Mouse (Mus musculus) heart, postnatal 0 days (tissue): ENCODE data around the gene Gal. TPM values are rescaled to one million over a fixed set of nuclear protein-coding genes. Genes with fewer than 3 reads are reported as not detected.
A peak's percentile ranks its signal among the peaks of the same experiment; 100 is the strongest.

Experiments used
- ATAC-seq: fragments of 200-750 bp; cut with Nextera tagmentation; 2 replicates; pipeline ENCODE4 v1.8.0; 2017; ENCODE audit warnings: low read depth, moderate number of reproducible peaks, moderate library complexity; ENCODE audit not compliant: insufficient read depth
- DNase-seq: peaks from one replicate; pipeline ENCODE4 v3.0.0-alpha.2; 2016; ENCODE audit warnings: low spot score
- H3K27ac ChIP-seq: fragments of 300-500 bp; sonication (generic); 2 replicates; pipeline ENCODE4 v1.5.1; 2014; ENCODE audit warnings: low read depth, mild to moderate bottlenecking
- H3K27me3 ChIP-seq: fragments of 300-500 bp; sonication (generic); 2 replicates; pipeline ENCODE4 v1.6.1; 2014; ENCODE audit warnings: low read length, mixed read lengths; ENCODE audit not compliant: control insufficient read depth, insufficient read depth
- H3K36me3 ChIP-seq: fragments of 300-500 bp; sonication (generic); replicated peaks from 2 replicates; pipeline ENCODE4 v1.6.1; 2014; ENCODE audit warnings: low read length, mixed read lengths; ENCODE audit not compliant: control insufficient read depth, insufficient read depth
- H3K4me1 ChIP-seq: fragments of 300-500 bp; sonication (generic); 2 replicates; pipeline ENCODE4 v1.6.1; 2014; ENCODE audit warnings: antibody characterized with exemption; ENCODE audit not compliant: control insufficient read depth, insufficient read depth
- H3K4me2 ChIP-seq: fragments of 300-500 bp; sonication (generic); 2 replicates; pipeline ENCODE4 v1.6.1; 2014; ENCODE audit warnings: low read depth, mild to moderate bottlenecking, low read length, moderate library complexity
- H3K4me3 ChIP-seq: fragments of 300-500 bp; sonication (generic); 2 replicates; pipeline ENCODE4 v1.5.1; 2014; ENCODE audit warnings: low read depth, low read length
- H3K9ac ChIP-seq: fragments of 300-500 bp; sonication (generic); replicated peaks from 2 replicates; pipeline ENCODE4 v1.6.1; 2014; ENCODE audit warnings: low read depth, low read length, mixed read lengths
- H3K9me3 ChIP-seq: fragments of 300-500 bp; sonication (generic); replicated peaks from 2 replicates; pipeline ENCODE4 v1.6.1; 2016; ENCODE audit warnings: low read length; ENCODE audit not compliant: control insufficient read depth
- CTCF ChIP-seq: IDR thresholded peaks from 2 replicates; pipeline ENCODE4 v1.5.1; 2016; ENCODE audit warnings: antibody characterized with exemption, control low read depth, low read depth
- EP300 ChIP-seq: IDR thresholded peaks from 2 replicates; pipeline ENCODE4 v1.6.1; 2016; ENCODE audit warnings: antibody characterized with exemption, low read depth
- WGBS: fragments of 180-500 bp; shearing (Covaris S2); extraction: QIAGEN DNeasy Blood & Tissue Kit; methylation state at CpG from one replicate; pipeline ENCODE4 v1.1.7; 2014; 5-methylcytosine and 5-hydroxymethylcytosine counted together
- polyA plus RNA-seq: library from polyadenylated mRNA; unstranded; fragments of >200 nt; fragmentation: Nextera tagmentation; extraction: Ambion mirVana; gene quantifications from 2 replicates; pipeline ENCODE4 v1.2.1, GENCODE M21; 2015
- total RNA-seq: library from RNA; depleted of rRNA; stranded (reverse); fragments of >200 nt; gene quantifications from 2 replicates; pipeline ENCODE4 v1.2.3, GENCODE M21; 2014; ENCODE audit warnings: low replicate concordance

The Gal gene
- total and polyA plus RNA-seq, 2 experiments from 2014 or later: 2.4 TPM; not detected in 1

- Histone ChIP-seq H3K9ac (no peak overlapping the region), H3K4me3 (no peak overlapping the region), H3K9me3 (no peaks in the 10 kb centered on the region), H3K4me1 (no peaks in the 10 kb centered on the region), H3K27ac (no peak overlapping the region), H3K4me2 (no peak overlapping the region), H3K36me3 (no peaks in the 10 kb centered on the region), H3K27me3 (no peaks in the 10 kb centered on the region)
- no peak for DNase-seq
- 65% methylated on average over 5 of the region's 5 CpGs for WGBS
- peak; percentile 29; the same call in 1 of the 2 replicates for TF ChIP-seq CTCF
- no peak for TF ChIP-seq EP300
- no peak for ATAC-seq
These were observed 23.6 kb upstream of the Gal start for GRCm38 (mm10) chr19:3437980-3438379.

- DNase-seq: no peak
- no peak for ATAC-seq
- H3K4me1 ChIP-seq: no peaks in the 10 kb centered on the region
- H3K4me2 ChIP-seq: no peak overlapping the region
- no peak overlapping the region for H3K9ac ChIP-seq
- no peak for TF ChIP-seq EP300
- peak; percentile 40 for TF ChIP-seq CTCF
- H3K27me3 ChIP-seq: no peaks in the 10 kb centered on the region
- no peak overlapping the region for H3K4me3 ChIP-seq
- WGBS: 50% methylated on average over 9 of the region's 9 CpGs
- no peaks in the 10 kb centered on the region for H3K9me3 ChIP-seq
- H3K36me3 ChIP-seq: no peaks in the 10 kb centered on the region
- H3K27ac ChIP-seq: no peak overlapping the region
These were observed 22.5 kb upstream of the Gal start for GRCm38 (mm10) chr19:3436840-3437239.

- no peak for ATAC-seq
- H3K36me3 ChIP-seq: no peaks in the 10 kb centered on the region
- WGBS: 72% methylated on average over 3 of the region's 3 CpGs
- H3K9me3 ChIP-seq: no peaks in the 10 kb centered on the region
- DNase-seq: no peak
- TF ChIP-seq CTCF (no peak), EP300 (no peak)
- H3K9ac ChIP-seq: no peak overlapping the region
- H3K27me3 ChIP-seq: no peaks in the 10 kb centered on the region
- no peak overlapping the region for H3K4me3 ChIP-seq
- H3K4me1 ChIP-seq: no peaks in the 10 kb centered on the region
- H3K27ac ChIP-seq: no peak overlapping the region
- no peak overlapping the region for H3K4me2 ChIP-seq
These were observed 21.5 kb upstream of the Gal start for GRCm38 (mm10) chr19:3435824-3436223.

- H3K4me3 ChIP-seq: no peak overlapping the region
- 49% methylated on average over 4 of the region's 4 CpGs for WGBS
- no peak overlapping the region for H3K4me2 ChIP-seq
- no peaks in the 10 kb centered on the region for H3K9me3 ChIP-seq
- no peak overlapping the region for H3K9ac ChIP-seq
- H3K27ac ChIP-seq: no peak overlapping the region
- no peaks in the 10 kb centered on the region for H3K27me3 ChIP-seq
- TF ChIP-seq CTCF (no peak), EP300 (no peak)
- ATAC-seq: no peak
- no peak for DNase-seq
- H3K4me1 ChIP-seq: no peaks in the 10 kb centered on the region
- H3K36me3 ChIP-seq: no peaks in the 10 kb centered on the region
These were observed 20.3 kb upstream of the Gal start for GRCm38 (mm10) chr19:3434641-3435040.

- no peak overlapping the region for H3K4me2 ChIP-seq
- H3K9ac ChIP-seq: no peak overlapping the region
- no peak overlapping the region for H3K4me3 ChIP-seq
- no peak for DNase-seq
- H3K27ac ChIP-seq: no peak overlapping the region
- no peaks in the 10 kb centered on the region for H3K4me1 ChIP-seq
- 48% methylated on average over 4 of the region's 4 CpGs for WGBS
- ATAC-seq: no peak
- H3K36me3 ChIP-seq: no peaks in the 10 kb centered on the region
- TF ChIP-seq EP300 (no peak), CTCF (no peak)
- no peaks in the 10 kb centered on the region for H3K9me3 ChIP-seq
- no peaks in the 10 kb centered on the region for H3K27me3 ChIP-seq
These were observed 19.8 kb upstream of the Gal start for GRCm38 (mm10) chr19:3434124-3434523.

GRCm38 (mm10) chr19:3431969-3432368 is 17.6 kb upstream of the Gal start:
- H3K9ac ChIP-seq: no peak overlapping the region
- H3K9me3 ChIP-seq: no peaks in the 10 kb centered on the region
- TF ChIP-seq CTCF: no peak
- DNase-seq (no peak), ATAC-seq (no peak)
- no peaks in the 10 kb centered on the region for H3K4me1 ChIP-seq
- H3K27ac ChIP-seq: no peak overlapping the region
- no peaks in the 10 kb centered on the region for H3K36me3 ChIP-seq
- H3K27me3 ChIP-seq: no peaks in the 10 kb centered on the region
- 47% methylated on average over 2 of the region's 2 CpGs for WGBS
- no peak overlapping the region for H3K4me3 ChIP-seq
- H3K4me2 ChIP-seq: no peak overlapping the region
